Mouse (Mus musculus) right cerebral cortex, postnatal 36 days (tissue): ENCODE data around the gene Syn2.

ENCODE experiments used
- DNase-seq, 2 experiments: peaks; one replicate each; pipeline ENCODE4 v3.0.0; 2022; ENCODE audit warnings: low spot score in 2 of 2, mixed read lengths in 1 of 2

Syn2 gene

GRCm38 (mm10) chr6:115134501-115135331 is at the start of gene Syn2:
TSS of gene Syn2 (plus strand) at chr6:115134902.
- DNase-seq, result peak; percentile 93 to 94

GRCm38 (mm10) chr6:115085274-115085841 is 49.3 kb upstream of the Syn2 start:
- peak; percentile 87 to 89 for DNase-seq

- no peak for DNase-seq
Observed at GRCm38 (mm10) chr6:115088314-115089106, 46.2 kb upstream of the Syn2 start.

GRCm38 (mm10) chr6:115091737-115092136 is 43.0 kb upstream of the Syn2 start:
- no peak for DNase-seq

GRCm38 (mm10) chr6:115102542-115102941 is 32.2 kb upstream of the Syn2 start:
- DNase-seq, result no peak

- no peak for DNase-seq
Observed at GRCm38 (mm10) chr6:115111426-115111825, 23.3 kb upstream of the Syn2 start.

- DNase-seq, result peak in 1 of 2 experiments; percentile 57
Observed at GRCm38 (mm10) chr6:115122181-115122580, 12.5 kb upstream of the Syn2 start.

GRCm38 (mm10) chr6:115123262-115124201 is 11.2 kb upstream of the Syn2 start:
- DNase-seq, result peak; percentile 75 to 82

GRCm38 (mm10) chr6:115124675-115125357 is 9.9 kb upstream of the Syn2 start:
- peak in 1 of 2 experiments; percentile 50 for DNase-seq

GRCm38 (mm10) chr6:115125358-115125720 is 9.4 kb upstream of the Syn2 start:
- no peak for DNase-seq

- DNase-seq, result peak; percentile 55 to 79
Observed at GRCm38 (mm10) chr6:115126232-115126785, 8.4 kb upstream of the Syn2 start.

- no peak for DNase-seq
Observed at GRCm38 (mm10) chr6:115126851-115127250, 7.9 kb upstream of the Syn2 start.

GRCm38 (mm10) chr6:115127255-115127824 is 7.4 kb upstream of the Syn2 start:
- no peak for DNase-seq

- no peak for DNase-seq
Observed at GRCm38 (mm10) chr6:115135332-115135649, 589 bp downstream of the Syn2 start.

- DNase-seq, result no peak
Observed at GRCm38 (mm10) chr6:115136156-115136555, 1.5 kb downstream of the Syn2 start.

- DNase-seq, result no peak
Observed at GRCm38 (mm10) chr6:115141446-115141845, 6.7 kb downstream of the Syn2 start.

- no peak for DNase-seq
Observed at GRCm38 (mm10) chr6:115161175-115161574, 26.5 kb downstream of the Syn2 start.

GRCm38 (mm10) chr6:115165863-115166470 is 31.3 kb downstream of the Syn2 start:
- DNase-seq, result no peak

GRCm38 (mm10) chr6:115168921-115169320 is 34.2 kb downstream of the Syn2 start:
- peak; percentile 78 to 83 for DNase-seq

- no peak for DNase-seq
Observed at GRCm38 (mm10) chr6:115169518-115169917, 34.8 kb downstream of the Syn2 start.
